Mouse (Mus musculus) adrenal gland, postnatal 0 days (tissue): ENCODE data around the gene Pom121l12. TPM values are rescaled to one million over a fixed set of nuclear protein-coding genes. Genes with fewer than 3 reads are reported as not detected.

Source experiments
- polyA plus RNA-seq: library from polyadenylated mRNA; unstranded; fragments of >200 nt; fragmentation: Nextera tagmentation; extraction: Ambion mirVana; gene quantifications from 2 replicates; pipeline ENCODE4 v1.2.1, GENCODE M21; 2015

Gene Pom121l12
- polyA plus RNA-seq = not detected in 2 replicates

DNA sequence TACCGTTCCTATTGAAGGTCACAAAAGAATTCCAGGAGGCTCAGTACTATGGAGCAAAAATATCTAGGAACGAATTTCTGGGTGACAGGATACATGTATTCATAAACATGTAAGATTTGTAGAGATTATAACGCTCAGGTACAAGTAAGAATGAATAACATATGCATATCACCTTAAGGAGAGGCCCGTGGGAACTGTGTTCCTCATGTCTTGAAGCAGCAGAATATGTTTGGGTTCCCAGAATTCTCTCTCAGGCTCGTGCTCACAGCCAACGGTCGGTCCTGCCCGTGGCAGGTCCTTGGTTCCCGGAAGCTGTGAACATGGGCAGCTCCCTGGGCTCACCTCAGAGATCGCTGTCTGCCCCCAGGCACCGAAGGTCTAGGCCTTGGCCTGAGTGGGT, at the start of gene Pom121l12:
Pom121l12 (plus strand) TSS at position 301 of the 400 bp plus-strand sequence.

